Mouse (Mus musculus): ENCODE results near the gene Dtnb. TPM values are rescaled to one million over a fixed set of nuclear protein-coding genes. Genes with fewer than 3 reads are reported as not detected.
A peak's percentile ranks its signal among the peaks of the same experiment; 100 is the strongest.

Dtnb gene
- polyA plus RNA-seq, 1 experiment from 2014 or later = 47.2 TPM

GRCm38 (mm10) chr12:3768391-3768790 is 196.2 kb downstream of the Dtnb start:
- peaks cover 7% of the 10 kb centered on the region; the same call in 1 of the 2 replicates for H3K36me3 ChIP-seq
- H3K9ac ChIP-seq = no peak overlapping the region
- H3K9me3 ChIP-seq (replicated peaks) = no peaks in the 10 kb centered on the region
- no peaks in the 10 kb centered on the region for H3K27me3 ChIP-seq
- H3K4me1 ChIP-seq = peaks cover 10% of the 10 kb centered on the region
- no peak for ATAC-seq (replicated peaks; ENCODE audit: low FRiP score)
- H3K4me2 ChIP-seq = no peak overlapping the region
- no peak overlapping the region for H3K4me3 ChIP-seq (replicated peaks)
- WGBS = 81% methylated on average over 4 of the region's 4 CpGs
- no peak overlapping the region for H3K27ac ChIP-seq

- H3K9me3 ChIP-seq (replicated peaks) = no peaks in the 10 kb centered on the region
- no peak for ATAC-seq (replicated peaks; ENCODE audit: low FRiP score)
- no peaks in the 10 kb centered on the region for H3K27me3 ChIP-seq
- H3K4me3 ChIP-seq (replicated peaks) = no peak overlapping the region
- no peak overlapping the region for H3K27ac ChIP-seq
- H3K36me3 ChIP-seq = peaks cover 12% of the 10 kb centered on the region
- 86% methylated on average over 2 of the region's 2 CpGs for WGBS
- H3K4me2 ChIP-seq = no peak overlapping the region
- H3K9ac ChIP-seq = no peak overlapping the region
- H3K4me1 ChIP-seq = peaks cover 11% of the 10 kb centered on the region
Observed at GRCm38 (mm10) chr12:3770546-3770945, 198.4 kb downstream of the Dtnb start.

GRCm38 (mm10) chr12:3771080-3771479 is 198.9 kb downstream of the Dtnb start:
- Histone ChIP-seq H3K4me1 (peaks cover 11% of the 10 kb centered on the region), H3K36me3 (peaks cover 12% of the 10 kb centered on the region), H3K4me2 (no peak overlapping the region), H3K9ac (no peak overlapping the region), H3K27me3 (no peaks in the 10 kb centered on the region), H3K9me3 (replicated peaks) (no peaks in the 10 kb centered on the region), H3K4me3 (replicated peaks) (no peak overlapping the region), H3K27ac (no peak overlapping the region)
- no peak for ATAC-seq (replicated peaks; ENCODE audit: low FRiP score)
- 85% methylated on average over 2 of the region's 2 CpGs for WGBS

GRCm38 (mm10) chr12:3773643-3774042 is 201.5 kb downstream of the Dtnb start:
- Histone ChIP-seq H3K9ac (no peak overlapping the region), H3K36me3 (peaks cover 12% of the 10 kb centered on the region), H3K27me3 (no peaks in the 10 kb centered on the region), H3K4me2 (no peak overlapping the region), H3K27ac (no peak overlapping the region), H3K4me1 (peaks cover 22% of the 10 kb centered on the region), H3K4me3 (replicated peaks) (no peak overlapping the region), H3K9me3 (replicated peaks) (no peaks in the 10 kb centered on the region)
- 80% methylated on average over 3 of the region's 3 CpGs for WGBS
- no peak for ATAC-seq (replicated peaks; ENCODE audit: low FRiP score)

GRCm38 (mm10) chr12:3776015-3776414 is 203.8 kb downstream of the Dtnb start:
- Histone ChIP-seq H3K9ac (no peak overlapping the region), H3K27me3 (no peaks in the 10 kb centered on the region), H3K4me3 (replicated peaks) (no peak overlapping the region), H3K9me3 (replicated peaks) (no peaks in the 10 kb centered on the region), H3K27ac (no peak overlapping the region), H3K36me3 (peaks cover 12% of the 10 kb centered on the region), H3K4me1 (peaks cover 46% of the 10 kb centered on the region), H3K4me2 (no peak overlapping the region)
- WGBS = 86% methylated on average over 2 of the region's 2 CpGs
- ATAC-seq (replicated peaks; ENCODE audit: low FRiP score) = no peak

GRCm38 (mm10) chr12:3777682-3778081 is 205.5 kb downstream of the Dtnb start:
- Histone ChIP-seq H3K4me3 (replicated peaks) (no peak overlapping the region), H3K4me2 (no peak overlapping the region), H3K4me1 (peaks cover 59% of the 10 kb centered on the region), H3K27me3 (no peaks in the 10 kb centered on the region), H3K36me3 (peaks cover 8% of the 10 kb centered on the region; the same call in 1 of the 2 replicates), H3K9ac (no peak overlapping the region), H3K9me3 (replicated peaks) (no peaks in the 10 kb centered on the region), H3K27ac (peak overlapping the region; percentile 80)
- 61% methylated on average over 5 of the region's 5 CpGs for WGBS
- ATAC-seq (replicated peaks; ENCODE audit: low FRiP score) = peak; percentile 40

- Histone ChIP-seq H3K9me3 (replicated peaks) (no peaks in the 10 kb centered on the region), H3K27ac (peak overlapping the region; percentile 80), H3K4me3 (replicated peaks) (no peak overlapping the region), H3K9ac (no peak overlapping the region), H3K27me3 (no peaks in the 10 kb centered on the region), H3K4me2 (no peak overlapping the region), H3K36me3 (peaks cover 7% of the 10 kb centered on the region; the same call in 1 of the 2 replicates), H3K4me1 (peaks cover 59% of the 10 kb centered on the region)
- WGBS = 74% methylated on average over 6 of the region's 6 CpGs
- no peak for ATAC-seq (replicated peaks; ENCODE audit: low FRiP score)
Observed at GRCm38 (mm10) chr12:3778286-3778685, 206.1 kb downstream of the Dtnb start.

- no peak overlapping the region for H3K9ac ChIP-seq
- H3K4me2 ChIP-seq = no peak overlapping the region
- H3K36me3 ChIP-seq = no peaks in the 10 kb centered on the region
- WGBS = 91% methylated on average over 2 of the region's 2 CpGs
- peak overlapping the region; percentile 97; the same call in 1 of the 2 replicates for H3K27ac ChIP-seq
- H3K4me3 ChIP-seq (replicated peaks) = no peak overlapping the region
- no peak for ATAC-seq (replicated peaks; ENCODE audit: low FRiP score)
- H3K9me3 ChIP-seq (replicated peaks) = no peaks in the 10 kb centered on the region
- H3K27me3 ChIP-seq = no peaks in the 10 kb centered on the region
- H3K4me1 ChIP-seq = peaks cover 69% of the 10 kb centered on the region
Observed at GRCm38 (mm10) chr12:3779639-3780038, 207.5 kb downstream of the Dtnb start.

GRCm38 (mm10) chr12:3780405-3780891 is 208.3 kb downstream of the Dtnb start:
- Histone ChIP-seq H3K9ac (peak overlapping the region; percentile 21; the same call in 1 of the 2 replicates), H3K4me2 (peak overlapping the region; percentile 18), H3K9me3 (replicated peaks) (no peaks in the 10 kb centered on the region), H3K4me3 (replicated peaks) (no peak overlapping the region), H3K4me1 (peaks cover 75% of the 10 kb centered on the region), H3K36me3 (no peaks in the 10 kb centered on the region), H3K27me3 (no peaks in the 10 kb centered on the region), H3K27ac (peak overlapping the region; percentile 97)
- 6% methylated on average over 8 of the region's 8 CpGs for WGBS
- ATAC-seq (replicated peaks; ENCODE audit: low FRiP score) = peak; percentile 60

GRCm38 (mm10) chr12:3780931-3781471 is 208.8 kb downstream of the Dtnb start:
- peak; percentile 55 for ATAC-seq (replicated peaks; ENCODE audit: low FRiP score)
- H3K27me3 ChIP-seq = no peaks in the 10 kb centered on the region
- no peak overlapping the region for H3K4me3 ChIP-seq (replicated peaks)
- no peaks in the 10 kb centered on the region for H3K36me3 ChIP-seq
- no peak overlapping the region for H3K9ac ChIP-seq
- peak overlapping the region; percentile 97 for H3K27ac ChIP-seq
- peak overlapping the region; percentile 18 for H3K4me2 ChIP-seq
- H3K9me3 ChIP-seq (replicated peaks) = no peaks in the 10 kb centered on the region
- peaks cover 79% of the 10 kb centered on the region for H3K4me1 ChIP-seq
- WGBS = 30% methylated on average over 7 of the region's 7 CpGs

- peak overlapping the region; percentile 18; the same call in 1 of the 2 replicates for H3K4me2 ChIP-seq
- WGBS = 3% methylated on average over 8 of the region's 8 CpGs
- peaks cover 79% of the 10 kb centered on the region for H3K4me1 ChIP-seq
- H3K27ac ChIP-seq = peak overlapping the region; percentile 97
- ATAC-seq (replicated peaks; ENCODE audit: low FRiP score) = peak; percentile 79
- no peaks in the 10 kb centered on the region for H3K9me3 ChIP-seq (replicated peaks)
- no peaks in the 10 kb centered on the region for H3K27me3 ChIP-seq
- H3K36me3 ChIP-seq = no peaks in the 10 kb centered on the region
- H3K4me3 ChIP-seq (replicated peaks) = no peak overlapping the region
- no peak overlapping the region for H3K9ac ChIP-seq
Observed at GRCm38 (mm10) chr12:3781482-3781881, 209.3 kb downstream of the Dtnb start.

GRCm38 (mm10) chr12:3783196-3783825 is 211.1 kb downstream of the Dtnb start:
- H3K27me3 ChIP-seq = no peaks in the 10 kb centered on the region
- H3K4me2 ChIP-seq = no peak overlapping the region
- no peak overlapping the region for H3K9ac ChIP-seq
- peak overlapping the region; percentile 52 for H3K27ac ChIP-seq
- no peaks in the 10 kb centered on the region for H3K36me3 ChIP-seq
- H3K9me3 ChIP-seq (replicated peaks) = no peaks in the 10 kb centered on the region
- no peak overlapping the region for H3K4me3 ChIP-seq (replicated peaks)
- 50% methylated on average over 3 of the region's 3 CpGs for WGBS
- H3K4me1 ChIP-seq = peaks cover 81% of the 10 kb centered on the region
- ATAC-seq (replicated peaks; ENCODE audit: low FRiP score) = no peak

Data from kidney, embryonic 15.5 days (tissue).